Mouse (Mus musculus) midbrain, postnatal 0 days (tissue): ENCODE results near the gene Hirip3. TPM values are rescaled to one million over a fixed set of nuclear protein-coding genes. Genes with fewer than 3 reads are reported as not detected.
A peak's percentile ranks its signal among the peaks of the same experiment; 100 is the strongest.

Experiments
- ATAC-seq: fragments of 200-750 bp; cut with Nextera tagmentation; 2 replicates; pipeline ENCODE4 v1.8.0; 2017; ENCODE audit warnings: moderate number of reproducible peaks, mild to moderate bottlenecking, moderate TSS enrichment, moderate library complexity; ENCODE audit not compliant: low FRiP score
- DNase-seq: peaks from one replicate; pipeline ENCODE4 v3.0.0-alpha.2; 2015; ENCODE audit warnings: low spot score
- H3K27ac ChIP-seq: fragments of 300-500 bp; sonication (generic); 2 replicates; pipeline ENCODE4 v1.5.1; 2014; ENCODE audit warnings: low read depth, mild to moderate bottlenecking, low read length, mixed read lengths
- H3K27me3 ChIP-seq: fragments of 300-500 bp; sonication (generic); 2 replicates; pipeline ENCODE4 v1.6.1; 2014; ENCODE audit warnings: low read length, control low read depth, mixed read lengths; ENCODE audit not compliant: insufficient read depth
- H3K36me3 ChIP-seq: fragments of 300-500 bp; sonication (generic); 2 replicates; pipeline ENCODE4 v1.6.1; 2014; ENCODE audit warnings: low read length, control low read depth, mixed read lengths; ENCODE audit not compliant: insufficient read depth
- H3K4me1 ChIP-seq: fragments of 300-500 bp; sonication (generic); 2 replicates; pipeline ENCODE4 v1.6.1; 2014; ENCODE audit warnings: mild to moderate bottlenecking, control low read depth, antibody characterized with exemption, low read length, mixed read lengths; ENCODE audit not compliant: insufficient read depth
- H3K4me2 ChIP-seq: fragments of 300-500 bp; sonication (generic); 2 replicates; pipeline ENCODE4 v1.6.1; 2014; ENCODE audit warnings: low read depth, mild to moderate bottlenecking, low read length, mixed read lengths; ENCODE audit not compliant: poor library complexity, severe bottlenecking
- H3K4me3 ChIP-seq: fragments of 300-500 bp; sonication (generic); 2 replicates; pipeline ENCODE4 v1.5.1; 2014; ENCODE audit warnings: low read depth, mild to moderate bottlenecking, low read length, moderate library complexity
- H3K9ac ChIP-seq: fragments of 300-500 bp; sonication (generic); replicated peaks from 2 replicates; pipeline ENCODE4 v1.6.1; 2014; ENCODE audit warnings: mild to moderate bottlenecking, low read length, moderate library complexity, mixed read lengths; ENCODE audit not compliant: poor library complexity, severe bottlenecking
- H3K9me3 ChIP-seq: fragments of 300-500 bp; sonication (generic); 2 replicates; pipeline ENCODE4 v1.6.1; 2016; ENCODE audit warnings: low read length, control low read depth
- CTCF ChIP-seq: IDR thresholded peaks from 2 replicates; pipeline ENCODE4 v1.5.1; 2016; ENCODE audit warnings: antibody characterized with exemption, mild to moderate bottlenecking
- WGBS: fragments of 180-500 bp; shearing (Covaris S2); extraction: QIAGEN DNeasy Blood & Tissue Kit; methylation state at CpG from one replicate; pipeline ENCODE4 v1.1.7; 2014; 5-methylcytosine and 5-hydroxymethylcytosine counted together
- polyA plus RNA-seq: library from polyadenylated mRNA; unstranded; fragments of >200 nt; fragmentation: Nextera tagmentation; extraction: Ambion mirVana; gene quantifications from 2 replicates; pipeline ENCODE4 v1.2.1, GENCODE M21; 2015
- total RNA-seq: library from RNA; depleted of rRNA; stranded (reverse); fragments of >200 nt; gene quantifications from 2 replicates; pipeline ENCODE4 v1.2.3, GENCODE M21; 2014

Hirip3 gene
- total and polyA plus RNA-seq, 2 experiments from 2014 or later = 10.0 to 16.3 TPM

GRCm38 (mm10) chr7:126832036-126832598 lies 29.7 kb upstream of the Hirip3 start:
- peaks cover 14% of the 10 kb centered on the region for H3K36me3 ChIP-seq
- H3K9ac ChIP-seq = no peak overlapping the region
- H3K4me1 ChIP-seq = no peaks in the 10 kb centered on the region
- peak; percentile 91 for TF ChIP-seq CTCF
- H3K4me2 ChIP-seq = peak overlapping the region; percentile 48
- H3K4me3 ChIP-seq = no peak overlapping the region
- H3K27ac ChIP-seq = no peak overlapping the region
- no peaks in the 10 kb centered on the region for H3K27me3 ChIP-seq
- DNase-seq (peak; percentile 87), ATAC-seq (peak; percentile 83)
- WGBS = 1% methylated on average over 21 of the region's 21 CpGs
- no peaks in the 10 kb centered on the region for H3K9me3 ChIP-seq

DNA sequence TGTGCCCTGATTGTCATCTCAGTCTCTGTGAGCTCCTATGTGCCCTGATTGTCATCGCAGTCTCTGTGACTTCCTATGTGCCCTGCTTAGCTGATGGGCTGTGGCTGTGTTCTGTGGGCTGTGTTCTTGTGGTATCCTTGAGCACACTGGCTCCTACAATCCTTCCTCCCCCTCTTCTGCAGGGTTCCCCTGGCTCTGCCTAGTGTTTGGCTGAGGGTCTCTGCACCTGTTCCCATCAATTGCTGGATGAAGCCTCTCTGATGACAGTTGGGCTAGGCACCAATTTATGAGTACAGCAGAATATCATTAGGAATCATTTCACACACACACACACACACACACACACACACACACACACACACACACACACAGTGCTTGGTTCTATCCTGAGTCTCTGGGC lies 28.5 kb upstream of the Hirip3 start:
- H3K9me3 ChIP-seq = no peaks in the 10 kb centered on the region
- H3K36me3 ChIP-seq = peaks cover 10% of the 10 kb centered on the region; the same call in 1 of the 2 replicates
- H3K9ac ChIP-seq = no peak overlapping the region
- no peak overlapping the region for H3K4me3 ChIP-seq
- H3K27me3 ChIP-seq = no peaks in the 10 kb centered on the region
- H3K27ac ChIP-seq = no peak overlapping the region
- TF ChIP-seq CTCF = no peak
- DNase-seq (no peak), ATAC-seq (no peak)
- 92% methylated on average over 1 of the region's 1 CpGs for WGBS
- H3K4me1 ChIP-seq = no peaks in the 10 kb centered on the region
- no peak overlapping the region for H3K4me2 ChIP-seq

DNA sequence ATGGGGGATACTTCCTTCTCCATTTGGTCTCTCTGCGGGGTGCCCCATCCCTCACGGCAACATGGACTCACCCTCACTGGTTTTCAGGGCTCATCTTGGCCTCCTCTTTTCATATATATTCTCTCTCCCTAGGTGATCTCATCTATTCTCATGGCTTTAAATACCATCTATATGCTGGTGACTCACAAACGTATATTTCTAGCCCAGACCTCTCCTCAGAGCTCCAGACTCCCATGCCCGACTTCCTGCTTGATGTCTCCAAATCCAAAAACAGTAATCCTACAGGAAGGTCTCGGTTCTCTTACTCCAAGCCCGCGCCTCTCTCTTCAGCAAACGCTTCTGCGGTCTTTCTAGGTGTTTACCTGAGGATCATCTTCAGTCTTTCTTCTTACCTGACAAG lies 18.5 kb upstream of the Hirip3 start:
- 79% methylated on average over 9 of the region's 9 CpGs for WGBS

GRCm38 (mm10) chr7:126845516-126845915 lies 16.3 kb upstream of the Hirip3 start:
- Histone ChIP-seq H3K27ac (no peak overlapping the region), H3K27me3 (no peaks in the 10 kb centered on the region), H3K36me3 (no peaks in the 10 kb centered on the region), H3K4me2 (no peak overlapping the region), H3K4me3 (no peak overlapping the region), H3K9ac (no peak overlapping the region), H3K4me1 (peaks cover 8% of the 10 kb centered on the region), H3K9me3 (no peaks in the 10 kb centered on the region)
- TF ChIP-seq CTCF = no peak
- DNase-seq = no peak
- no peak for ATAC-seq
- 72% methylated on average over 2 of the region's 2 CpGs for WGBS

More for the DNA sequence above, 18.5 kb upstream of the Hirip3 start:
- no peak overlapping the region for H3K4me2 ChIP-seq
- H3K4me1 ChIP-seq = peaks cover 3% of the 10 kb centered on the region; the same call in 1 of the 2 replicates
- no peak for DNase-seq
- no peaks in the 10 kb centered on the region for H3K9me3 ChIP-seq
- no peak overlapping the region for H3K27ac ChIP-seq
- H3K4me3 ChIP-seq = no peak overlapping the region
- no peak overlapping the region for H3K9ac ChIP-seq
- no peak for TF ChIP-seq CTCF
- H3K27me3 ChIP-seq = no peaks in the 10 kb centered on the region
- no peaks in the 10 kb centered on the region for H3K36me3 ChIP-seq
- no peak for ATAC-seq

DNA sequence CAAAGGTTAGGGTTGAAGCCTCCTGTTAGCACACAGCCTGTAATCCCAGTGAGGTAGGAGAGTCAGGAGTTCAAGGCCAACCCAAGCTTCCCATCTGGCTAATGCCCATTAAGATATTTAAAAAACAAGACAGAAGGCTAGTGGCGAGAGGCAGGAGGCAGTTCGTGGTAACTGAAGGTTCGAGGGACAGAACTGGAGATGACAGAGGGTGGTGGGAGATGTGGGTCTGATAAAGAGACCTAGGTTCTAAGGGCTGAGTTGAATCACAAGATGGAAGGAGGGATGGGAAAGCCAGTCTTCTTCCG lies 14.7 kb upstream of the Hirip3 start, which contains the start of gene Doc2a:
Gene Doc2a, plus strand, starts transcription at position 301 of the 305 bp plus-strand sequence.
- Histone ChIP-seq H3K27me3 (no peaks in the 10 kb centered on the region), H3K4me3 (peak within 1 kb of the TSS; percentile 49), H3K36me3 (peaks cover 12% of the 10 kb centered on the region; the same call in 1 of the 2 replicates), H3K4me2 (peak within 1 kb of the TSS; percentile 91), H3K9me3 (no peaks in the 10 kb centered on the region), H3K9ac (peak within 1 kb of the TSS; percentile 73), H3K4me1 (peaks cover 8% of the 10 kb centered on the region), H3K27ac (peak within 1 kb of the TSS; percentile 52)
- WGBS = 21% methylated on average over 4 of the region's 4 CpGs
- no peak for TF ChIP-seq CTCF
- no peak for ATAC-seq
- DNase-seq = no peak

DNA sequence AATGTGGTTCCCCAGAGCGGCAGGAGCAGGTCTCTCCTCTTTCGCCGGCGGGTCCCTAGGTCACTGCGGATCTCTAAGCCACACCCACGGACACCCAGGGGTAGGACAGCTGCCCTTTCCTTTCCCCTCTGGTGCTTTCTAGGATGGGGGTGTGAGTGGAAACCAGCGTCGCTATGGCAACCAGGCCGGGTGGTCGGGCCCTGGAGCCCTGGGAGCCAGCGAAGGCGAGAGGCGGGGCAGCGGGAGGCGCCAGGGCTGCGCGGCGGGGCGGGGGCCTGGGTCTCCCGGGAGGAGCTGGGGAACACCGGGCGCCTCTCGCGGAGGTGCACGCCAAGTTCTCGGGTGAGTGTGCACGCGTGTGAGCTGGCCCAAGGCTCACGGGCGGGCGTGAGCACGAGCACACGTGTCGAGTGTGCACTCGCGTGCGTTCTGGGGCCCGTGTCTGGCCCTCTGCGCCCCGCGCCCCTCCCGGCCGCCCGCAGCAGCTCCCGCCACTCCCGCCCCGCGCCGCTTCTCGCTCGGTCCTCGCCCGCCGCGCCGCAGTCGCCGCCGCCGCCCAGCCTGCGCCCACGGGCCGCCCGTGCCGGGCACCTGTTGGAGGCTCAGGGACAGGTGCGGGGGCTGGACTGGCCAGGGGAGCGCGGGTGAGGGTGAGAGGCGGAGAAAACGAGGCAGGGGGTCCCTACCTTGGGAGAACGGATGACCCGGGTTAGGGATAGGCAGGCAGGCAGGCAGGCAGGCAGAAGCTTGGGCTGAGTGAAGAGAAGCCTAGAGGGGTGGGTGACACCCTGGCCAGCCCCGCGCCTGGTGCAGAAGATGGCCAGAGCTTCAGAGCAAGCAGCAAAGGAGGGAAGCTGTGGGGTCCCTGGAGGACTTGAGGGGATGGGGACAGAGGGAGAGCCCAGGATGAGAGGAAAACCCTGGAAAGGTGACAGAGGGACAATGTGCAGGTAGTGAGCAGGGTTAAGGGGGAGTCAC lies 14.1 kb upstream of the Hirip3 start:
- DNase-seq (peak; percentile 62), ATAC-seq (peak; percentile 67)
- peak overlapping the region; percentile 52 for H3K27ac ChIP-seq
- H3K9me3 ChIP-seq = no peaks in the 10 kb centered on the region
- no peak for TF ChIP-seq CTCF
- peak overlapping the region; percentile 73 for H3K9ac ChIP-seq
- H3K36me3 ChIP-seq = peaks cover 17% of the 10 kb centered on the region; the same call in 1 of the 2 replicates
- no peaks in the 10 kb centered on the region for H3K27me3 ChIP-seq
- peak overlapping the region; percentile 91 for H3K4me2 ChIP-seq
- peak overlapping the region; percentile 49 for H3K4me3 ChIP-seq
- WGBS = 1% methylated on average over 60 of the region's 74 CpGs
- peaks cover 8% of the 10 kb centered on the region for H3K4me1 ChIP-seq
